Mouse (Mus musculus): ENCODE measurements around the gene Slc22a14.

- no peak for TF ChIP-seq CTCF (IDR thresholded peaks at IDR 0.05; ENCODE audit: low read depth, low read length)
- no peak for TF ChIP-seq POLR2A (IDR thresholded peaks at IDR 0.05; ENCODE audit: insufficient read depth, low read length)
- TF ChIP-seq EP300 (IDR thresholded peaks at IDR 0.05; ENCODE audit: insufficient read depth, low read depth, low read length): no peak
Measured at GRCm38 (mm10) chr9:119160689-119161088, 204.7 kb downstream of the Slc22a14 start.
